ENCODE assay signal across 8 mouse cellular contexts in the genomic region with DNA sequence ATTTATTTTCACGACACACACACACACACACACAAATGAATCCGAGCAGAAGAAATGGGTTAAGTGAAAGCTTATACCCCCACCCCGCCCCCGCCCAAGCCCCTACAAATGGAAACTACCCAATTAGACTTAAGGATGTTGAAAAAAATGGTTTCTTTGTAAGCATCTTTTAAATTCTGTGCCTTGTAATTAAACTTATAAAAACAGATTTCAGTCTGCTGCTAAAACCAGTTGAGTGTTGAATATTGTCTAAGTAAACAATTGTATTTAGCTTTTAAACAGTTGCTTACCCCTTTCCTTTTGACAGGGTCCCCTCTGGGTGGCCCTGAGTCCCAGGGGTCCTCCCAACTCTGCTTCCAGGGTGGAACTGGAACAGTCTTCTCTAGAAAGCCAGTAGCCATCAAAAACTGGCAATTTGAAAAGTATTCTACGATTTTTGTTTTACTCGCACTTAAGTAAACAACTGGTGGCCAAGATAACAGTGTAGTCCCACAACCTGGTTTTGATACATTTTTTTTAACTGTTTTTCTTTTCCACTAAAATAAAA. TPM values are rescaled to one million over a fixed set of nuclear protein-coding genes. Genes with fewer than 3 reads are reported as not detected.
DNase-seq lines count a peak whose midpoint lies in the region; ATAC-seq and TF ChIP-seq lines count a peak whose summit lies in the region.

No protein-coding gene starts in this region.

- H3K27ac ChIP-seq in heart, embryonic 11.5 days (ENCODE audit: low read depth, low read length) = peak overlapping the region; percentile 100
- peak overlapping the region; percentile 92 for H3K27ac ChIP-seq in ES-Bruce4 (ENCODE audit: insufficient read depth, low read length)
- H3K27ac ChIP-seq in forebrain, embryonic 14.5 days (ENCODE audit: low read depth, low read length) = peak overlapping the region; percentile 100
- peak overlapping the region; percentile 100 for H3K27ac ChIP-seq in liver, postnatal 0 days (ENCODE audit: low read depth)

- peak overlapping the region; percentile 82 for H3K4me3 ChIP-seq in heart, embryonic 11.5 days (ENCODE audit: low read depth, low read length)
- H3K4me3 ChIP-seq in ES-Bruce4 (ENCODE audit: low read depth, low read length) = peak overlapping the region; percentile 69; the same call in 1 of the 2 replicates
- peak overlapping the region; percentile 95 for H3K4me3 ChIP-seq in forebrain, embryonic 14.5 days (ENCODE audit: low read depth, low read length)
- H3K4me3 ChIP-seq in liver, postnatal 0 days (ENCODE audit: low read depth, low read length) = peak overlapping the region; percentile 84

- H3K9ac ChIP-seq in heart, embryonic 11.5 days (ENCODE audit: low read depth, low read length) = peak overlapping the region; percentile 100
- H3K9ac ChIP-seq in ES-Bruce4 (ENCODE audit: low read depth, poor library complexity, severe bottlenecking) = peak overlapping the region; percentile 73
- peak overlapping the region; percentile 99 for H3K9ac ChIP-seq in forebrain, embryonic 14.5 days (ENCODE audit: low read length)
- peak overlapping the region; percentile 99 for H3K9ac ChIP-seq in liver, postnatal 0 days (replicated peaks)

- ATAC-seq in heart, embryonic 11.5 days (replicated peaks; ENCODE audit: insufficient number of reproducible peaks, low FRiP score, low TSS enrichment) = no peak
- no peak for ATAC-seq in forebrain, embryonic 14.5 days
- no peak for ATAC-seq in liver, postnatal 0 days

- 16% methylated on average over 6 of the region's 6 CpGs for WGBS in heart, embryonic 11.5 days (ENCODE audit: insufficient replicate concordance)
- 15% methylated on average over 6 of the region's 6 CpGs for WGBS in forebrain, embryonic 14.5 days
- 9% methylated on average over 6 of the region's 6 CpGs for WGBS in liver, postnatal 0 days (ENCODE audit: insufficient replicate concordance)

- no peak for TF ChIP-seq CTCF in ES-Bruce4 (IDR thresholded peaks at IDR 0.05; ENCODE audit: low read depth, low read length)
- TF ChIP-seq CTCF in liver, postnatal 0 days (IDR thresholded peaks at IDR 0.05; ENCODE audit: low read depth) = no peak

- DNase-seq in heart, postnatal 36 days = no peak
- peak; percentile 70 for DNase-seq in forebrain, embryonic 14.5 days (ENCODE audit: low spot score)
- DNase-seq in liver, postnatal 0 days = no peak
- no peak for DNase-seq in ovary, postnatal 14 days (ENCODE audit: low spot score)
- DNase-seq in frontal cortex, postnatal 25 days (ENCODE audit: low spot score in 2 of 2) = no peak
- no peak for DNase-seq in adrenal gland, postnatal 10 days

- TF ChIP-seq POLR2A in ES-Bruce4 (IDR thresholded peaks at IDR 0.05; ENCODE audit: insufficient read depth, low read length) = no peak

- H3K9me3 ChIP-seq in heart, embryonic 11.5 days (replicated peaks; ENCODE audit: control insufficient read depth, low read length) = no peaks in the 10 kb centered on the region
- H3K9me3 ChIP-seq in ES-Bruce4 (replicated peaks; ENCODE audit: control insufficient read depth, insufficient read depth, low read length, poor library complexity, severe bottlenecking) = no peaks in the 10 kb centered on the region
- H3K9me3 ChIP-seq in forebrain, embryonic 14.5 days (replicated peaks; ENCODE audit: control insufficient read depth, low read length) = no peaks in the 10 kb centered on the region
- no peaks in the 10 kb centered on the region for H3K9me3 ChIP-seq in liver, postnatal 0 days (ENCODE audit: low read length)

- intact Hi-C loops in heart, postnatal 36 days (cut with DNase I) = loop anchor here (2.0 to 10.0 kb wide), 4 partner anchors 76 to 898 kb away; a partner anchor contains a TSS

- no peaks in the 10 kb centered on the region for H3K27me3 ChIP-seq in heart, embryonic 11.5 days (ENCODE audit: control insufficient read depth, insufficient read depth, low read length)
- no peaks in the 10 kb centered on the region for H3K27me3 ChIP-seq in ES-Bruce4 (ENCODE audit: control insufficient read depth, insufficient read depth, low read length, poor library complexity, severe bottlenecking)
- no peaks in the 10 kb centered on the region for H3K27me3 ChIP-seq in forebrain, embryonic 14.5 days (replicated peaks; ENCODE audit: control insufficient read depth, insufficient read depth, low read length)
- no peaks in the 10 kb centered on the region for H3K27me3 ChIP-seq in liver, postnatal 0 days (ENCODE audit: insufficient read depth, low read length)

- H3K4me1 ChIP-seq in heart, embryonic 11.5 days (ENCODE audit: control insufficient read depth, insufficient read depth, low read length) = no peaks in the 10 kb centered on the region
- H3K4me1 ChIP-seq in ES-Bruce4 (ENCODE audit: control insufficient read depth, insufficient read depth, low read length) = no peaks in the 10 kb centered on the region
- H3K4me1 ChIP-seq in forebrain, embryonic 14.5 days (ENCODE audit: control insufficient read depth, insufficient read depth, low read length) = no peaks in the 10 kb centered on the region; the same call in 1 of the 2 replicates
- H3K4me1 ChIP-seq in liver, postnatal 0 days (ENCODE audit: insufficient read depth) = peaks cover 5% of the 10 kb centered on the region; the same call in 1 of the 2 replicates

- peak overlapping the region; percentile 74 for H3K4me2 ChIP-seq in heart, embryonic 11.5 days
- H3K4me2 ChIP-seq in forebrain, embryonic 14.5 days (ENCODE audit: low read length) = peak overlapping the region; percentile 64
- H3K4me2 ChIP-seq in liver, postnatal 0 days (ENCODE audit: low read depth, low read length) = peak overlapping the region; percentile 77

- H3K36me3 ChIP-seq in heart, embryonic 11.5 days (ENCODE audit: control insufficient read depth, insufficient read depth, low read length) = peaks cover 15% of the 10 kb centered on the region
- peaks cover 31% of the 10 kb centered on the region for H3K36me3 ChIP-seq in ES-Bruce4 (ENCODE audit: control insufficient read depth, insufficient read depth, low read length, poor library complexity, severe bottlenecking)
- peaks cover 31% of the 10 kb centered on the region for H3K36me3 ChIP-seq in forebrain, embryonic 14.5 days (ENCODE audit: control insufficient read depth, insufficient read depth, low read length)
- H3K36me3 ChIP-seq in liver, postnatal 0 days (replicated peaks; ENCODE audit: insufficient read depth, low read length) = peaks cover 32% of the 10 kb centered on the region

- TF ChIP-seq EP300 in ES-Bruce4 (IDR thresholded peaks at IDR 0.05; ENCODE audit: insufficient read depth, low read depth, low read length) = no peak
- peak; percentile 13; the same call in 1 of the 2 replicates for TF ChIP-seq EP300 in liver, postnatal 0 days (IDR thresholded peaks at IDR 0.05; ENCODE audit: low read depth)

RNA-seq across cellular contexts. Expression of a gene that starts 3.6 kb away (rescaled TPM):
- 45.7 and 64.1 TPM in 2 replicates for polyA plus RNA-seq in heart, embryonic 11.5 days (2014; fragmentation: Nextera tagmentation; extraction: Ambion mirVana)
- total RNA-seq in heart, postnatal 36 days (2021) = 10 to 100 TPM; 38.0 to 42.2 TPM
- 27.5 and 29.5 TPM in 2 replicates for polyA plus RNA-seq in ES-Bruce4 (2011; ENCODE audit: insufficient read depth, insufficient read length, low read depth, missing spikeins)
- 56.0 and 77.6 TPM in 2 replicates for polyA plus RNA-seq in forebrain, embryonic 14.5 days (2014; fragmentation: Nextera tagmentation; extraction: Ambion mirVana)
- 26.4 and 26.9 TPM in 2 replicates for polyA plus RNA-seq in liver, postnatal 0 days (2015; fragmentation: Nextera tagmentation; extraction: Ambion mirVana)
- 100 to 1,000 TPM in 1 of 2 experiments, 10 to 100 TPM in 1; 96.7 to 109 TPM for total RNA-seq in adrenal gland, postnatal 10 days (2021)
